Mouse (Mus musculus): ENCODE results near the gene Dgkz. TPM values are rescaled to one million over a fixed set of nuclear protein-coding genes. Genes with fewer than 3 reads are reported as not detected.
A peak's percentile ranks its signal among the peaks of the same experiment; 100 is the strongest.

Gene Dgkz
- 10 to 100 TPM; 29.0 to 32.7 TPM for total RNA-seq (2021)
- long read RNA-seq, experiment 1, partial matches to known transcripts, result 6 of 18 reads
- long read RNA-seq, experiment 1, other reads (novel, unspliced or antisense), result 11 of 18 reads
- long read RNA-seq, experiment 2, full-length matches to known transcripts, result 4 of 29 reads
- long read RNA-seq, experiment 2, partial matches to known transcripts, result 15 of 29 reads
- long read RNA-seq, experiment 2, other reads (novel, unspliced or antisense), result 10 of 29 reads

- DNase-seq (ENCODE audit: low spot score), result no peak
Measured at GRCm38 (mm10) chr2:91975581-91976541, at the start of gene Dgkz. Dgkz (minus strand) TSS chr2:91975864.

DNA sequence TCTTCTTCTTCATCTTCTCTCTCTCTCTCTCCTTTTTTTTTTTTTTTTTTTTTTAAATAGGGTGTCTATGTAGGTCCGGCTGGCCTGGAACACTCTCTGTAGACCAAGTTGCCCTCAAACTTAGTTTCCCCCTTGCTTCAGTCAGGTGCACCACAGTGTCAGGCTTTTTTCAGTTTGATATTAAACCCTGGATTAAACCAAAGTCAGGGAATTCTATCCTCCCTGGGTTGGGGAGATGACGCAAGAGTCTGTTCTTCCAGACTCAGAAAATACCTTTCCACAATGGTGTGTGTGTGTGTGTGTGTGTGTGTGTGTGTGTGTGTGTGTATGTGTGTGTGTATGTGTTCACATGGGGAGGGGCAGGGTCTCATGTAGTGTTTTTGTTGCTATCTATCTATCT is 49.5 kb upstream of the Dgkz start:
- no peak for DNase-seq (ENCODE audit: low spot score)

GRCm38 (mm10) chr2:92024274-92024672 is 48.6 kb upstream of the Dgkz start, which contains the start of gene Creb3l1:
Creb3l1 (minus strand) TSS chr2:92024502.
- peak; percentile 78 for DNase-seq (ENCODE audit: low spot score)

- DNase-seq (ENCODE audit: low spot score), result peak; percentile 55
Measured at GRCm38 (mm10) chr2:92023362-92024273, 48.0 kb upstream of the Dgkz start.

GRCm38 (mm10) chr2:92020676-92021265 is 45.1 kb upstream of the Dgkz start:
- no peak for DNase-seq (ENCODE audit: low spot score)

- no peak for DNase-seq (ENCODE audit: low spot score)
Measured at GRCm38 (mm10) chr2:92017440-92017839, 41.8 kb upstream of the Dgkz start.

GRCm38 (mm10) chr2:92016981-92017380 is 41.3 kb upstream of the Dgkz start:
- peak; percentile 84 for DNase-seq (ENCODE audit: low spot score)

DNA sequence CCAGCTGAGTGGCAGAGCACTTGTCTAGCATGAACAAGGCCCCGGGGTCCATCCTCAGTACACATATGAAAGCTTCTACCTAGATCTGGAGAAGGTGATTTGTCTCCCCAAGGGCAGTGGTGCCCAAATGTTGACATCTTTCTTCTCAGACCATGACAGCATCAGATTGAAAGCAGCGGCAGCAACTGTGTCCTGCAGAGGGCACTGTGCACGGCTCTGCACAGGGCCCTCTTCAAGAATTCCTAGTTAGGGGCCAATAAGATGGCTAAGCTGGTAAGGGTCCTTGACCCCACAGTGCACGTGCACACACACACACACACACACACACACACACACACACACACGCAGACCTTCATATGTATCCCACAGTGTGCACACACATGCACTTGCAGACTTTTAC is 39.2 kb upstream of the Dgkz start:
- no peak for DNase-seq (ENCODE audit: low spot score)

- no peak for DNase-seq (ENCODE audit: low spot score)
Measured at GRCm38 (mm10) chr2:92014248-92014647, 38.6 kb upstream of the Dgkz start.

DNA sequence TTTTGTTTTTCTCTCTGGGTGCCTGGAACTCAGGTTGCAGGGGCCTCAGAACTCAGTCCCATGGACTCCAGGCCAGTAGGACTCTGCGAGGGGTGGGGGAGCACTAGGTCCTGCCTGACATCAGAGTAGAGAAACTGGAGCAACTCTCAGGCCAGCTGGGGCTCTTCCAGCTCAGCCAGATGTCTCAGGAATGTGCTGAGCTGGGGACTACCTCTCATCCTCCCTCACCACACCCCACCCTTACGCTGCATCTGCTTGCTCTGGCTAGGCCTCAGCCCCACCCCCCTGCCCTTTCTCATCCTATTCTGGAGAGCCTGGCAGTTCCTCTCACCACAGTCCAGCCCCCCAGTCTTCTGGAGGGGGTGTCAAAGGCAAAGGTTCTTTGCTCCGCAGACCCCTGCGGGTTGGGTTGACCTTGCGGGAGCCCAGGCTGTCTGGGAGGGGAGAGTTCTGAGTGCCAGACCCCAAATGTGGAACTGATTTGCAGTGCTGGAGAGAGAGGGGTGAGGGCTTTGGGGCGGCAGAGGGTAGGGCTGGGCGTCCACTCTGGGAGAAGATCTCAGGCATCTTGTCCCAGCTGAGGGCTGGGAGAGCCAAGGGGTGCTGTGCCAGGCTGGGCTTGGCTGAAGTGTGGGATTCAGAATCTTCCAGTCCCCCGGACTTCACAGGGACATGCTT is 37.2 kb upstream of the Dgkz start:
- DNase-seq (ENCODE audit: low spot score), result peak; percentile 84

DNA sequence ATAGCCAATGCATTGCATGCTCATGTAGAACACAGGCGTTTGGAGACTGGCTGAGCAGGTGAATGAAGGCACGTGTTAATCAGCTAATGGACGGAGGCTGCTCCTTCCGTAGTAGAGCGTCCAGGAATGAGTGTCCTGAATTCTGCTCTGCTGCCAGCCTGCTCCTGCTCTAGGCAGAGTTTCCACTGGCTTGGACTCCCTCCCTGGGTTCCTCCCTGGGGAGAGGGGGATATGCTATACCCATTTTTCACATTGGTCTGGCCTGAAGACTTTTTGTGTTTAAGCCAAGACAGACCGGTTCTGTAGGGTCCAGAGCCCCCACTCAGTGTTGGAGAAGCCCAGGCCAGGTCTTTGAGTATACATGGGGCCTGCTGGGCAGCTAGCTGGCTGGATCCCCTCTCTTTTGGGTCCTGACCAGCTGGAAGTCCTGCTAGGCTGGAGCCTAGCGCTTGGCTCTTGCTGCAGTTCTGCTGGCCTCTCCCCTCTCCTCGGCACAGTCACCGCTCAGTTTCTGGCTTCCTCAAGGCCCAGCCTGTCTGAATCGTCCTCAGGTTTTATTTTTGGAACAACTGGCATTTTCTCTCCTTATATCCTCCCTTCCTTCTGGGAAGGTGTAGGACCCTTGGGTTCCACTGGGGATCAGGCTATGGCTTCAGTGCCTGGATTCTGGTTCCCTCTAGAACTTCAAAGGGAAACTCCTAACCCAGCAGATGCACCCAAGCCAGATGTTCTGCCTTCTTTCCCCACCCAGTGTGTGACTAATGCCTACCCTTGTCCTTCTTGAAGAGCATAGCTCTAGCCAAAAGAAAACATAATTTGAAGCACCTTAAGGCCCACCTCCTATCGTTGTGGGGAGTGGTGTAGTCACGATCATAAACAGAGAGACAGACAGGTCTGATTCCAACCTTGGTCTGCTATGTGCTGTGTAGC is 36.0 kb upstream of the Dgkz start:
- peak; percentile 79 for DNase-seq (ENCODE audit: low spot score)

DNA sequence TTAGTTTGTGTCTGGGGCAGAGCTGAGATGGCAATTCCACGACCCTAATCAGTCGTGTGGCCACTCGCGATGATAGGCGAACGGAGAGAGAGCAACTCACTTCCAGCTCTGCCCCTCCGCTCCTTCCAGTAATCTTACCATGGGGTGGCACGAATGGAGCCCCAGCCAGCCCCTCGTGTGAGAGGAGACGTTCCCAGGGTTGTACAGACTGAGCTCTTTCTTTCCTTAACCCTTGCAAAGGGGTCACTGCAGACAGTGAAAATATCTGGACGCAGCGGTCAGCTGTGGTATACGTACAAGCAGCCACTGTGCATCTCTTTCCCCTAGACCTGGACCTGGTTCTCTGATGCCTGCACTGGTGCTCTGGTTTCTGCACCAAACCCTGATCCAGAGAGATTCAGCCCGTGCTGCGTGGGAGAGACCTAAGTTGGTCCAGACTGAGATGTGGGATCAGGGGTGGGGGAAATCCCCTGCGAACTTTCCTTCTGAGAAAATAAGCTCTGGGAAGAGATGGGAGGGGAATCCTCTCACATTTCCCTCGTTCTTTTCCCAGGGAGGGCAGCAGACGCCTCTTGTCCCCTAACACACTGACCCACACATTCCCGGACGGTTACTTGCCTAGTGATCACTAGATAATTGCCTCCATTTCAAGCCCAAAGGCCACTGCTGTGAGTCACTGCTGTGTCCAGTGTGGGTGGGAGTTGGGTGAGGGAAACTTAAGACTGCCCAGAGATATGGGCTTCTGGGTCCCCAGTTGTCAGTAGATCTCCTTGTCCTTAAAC is 33.1 kb upstream of the Dgkz start:
- DNase-seq (ENCODE audit: low spot score), result peak; percentile 15

DNA sequence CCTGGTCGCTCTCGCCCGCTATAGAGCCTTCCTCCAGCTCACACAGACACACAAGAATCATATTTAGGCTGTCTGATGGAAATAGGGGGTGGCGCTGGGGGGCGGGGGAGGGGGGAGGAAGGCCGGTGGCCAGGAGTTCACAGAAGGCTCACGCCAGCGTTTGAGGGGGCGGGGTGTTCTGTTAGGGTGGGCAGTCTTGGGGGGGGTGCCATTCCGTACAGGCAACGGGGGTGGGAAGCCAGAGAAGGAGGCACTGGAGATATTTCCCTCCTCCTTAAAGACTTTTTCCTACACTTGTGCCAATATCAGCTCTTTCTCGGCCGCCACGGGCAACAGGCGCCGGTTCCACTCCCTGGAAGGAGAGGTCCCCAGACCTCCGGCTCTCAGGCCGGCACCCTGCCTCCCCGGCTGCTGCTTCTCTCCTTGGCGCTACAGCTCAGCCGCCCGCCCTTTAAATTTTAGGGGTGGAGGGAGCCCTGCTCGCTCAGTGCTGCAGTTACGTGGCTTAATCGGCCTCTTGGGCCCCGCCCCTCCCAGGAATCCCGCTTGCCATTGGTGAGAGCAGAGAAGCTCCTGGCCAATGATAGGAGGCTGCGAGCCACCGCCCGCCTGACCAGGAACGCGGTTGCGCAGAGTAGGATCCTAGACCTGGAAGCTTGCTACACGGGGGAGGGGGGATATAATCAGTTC is 32.4 kb upstream of the Dgkz start:
- DNase-seq (ENCODE audit: low spot score), result peak; percentile 97

GRCm38 (mm10) chr2:92006983-92007921 is 31.6 kb upstream of the Dgkz start:
- DNase-seq (ENCODE audit: low spot score), result peak; percentile 50

- DNase-seq (ENCODE audit: low spot score), result no peak
Measured at GRCm38 (mm10) chr2:92006491-92006890, 30.8 kb upstream of the Dgkz start.

- DNase-seq (ENCODE audit: low spot score), result peak; percentile 24
Measured at GRCm38 (mm10) chr2:92004617-92005016, 29.0 kb upstream of the Dgkz start.
